Mouse (Mus musculus) stomach, postnatal 0 days (tissue): ENCODE results near the gene Polr3gl. TPM values are rescaled to one million over a fixed set of nuclear protein-coding genes. Genes with fewer than 3 reads are reported as not detected.
A peak's percentile ranks its signal among the peaks of the same experiment; 100 is the strongest.

Experiments used
- ATAC-seq: fragments of 200-750 bp; cut with Nextera tagmentation; 2 replicates; pipeline ENCODE4 v1.8.0; 2017; ENCODE audit not compliant: low FRiP score, low TSS enrichment
- DNase-seq: peaks from one replicate; pipeline ENCODE4 v3.0.0-alpha.2; 2016; ENCODE audit warnings: low spot score
- H3K27ac ChIP-seq: fragments of 300-500 bp; sonication (generic); replicated peaks from 2 replicates; pipeline ENCODE4 v1.5.1; 2014; ENCODE audit warnings: mild to moderate bottlenecking, control low read depth
- H3K27me3 ChIP-seq: fragments of 300-500 bp; sonication (generic); 2 replicates; pipeline ENCODE4 v1.6.1; 2014; ENCODE audit warnings: low read length; ENCODE audit not compliant: control insufficient read depth, insufficient read depth
- H3K36me3 ChIP-seq: fragments of 300-500 bp; sonication (generic); 2 replicates; pipeline ENCODE4 v1.6.1; 2014; ENCODE audit warnings: low read length, mixed read lengths; ENCODE audit not compliant: control insufficient read depth, insufficient read depth
- H3K4me1 ChIP-seq: fragments of 300-500 bp; sonication (generic); replicated peaks from 2 replicates; pipeline ENCODE4 v1.6.1; 2014; ENCODE audit warnings: antibody characterized with exemption; ENCODE audit not compliant: control insufficient read depth, insufficient read depth
- H3K4me2 ChIP-seq: fragments of 300-500 bp; sonication (generic); replicated peaks from 2 replicates; pipeline ENCODE4 v1.6.1; 2014; ENCODE audit warnings: low read depth, mild to moderate bottlenecking, control low read depth, moderate library complexity
- H3K4me3 ChIP-seq: fragments of 300-500 bp; sonication (generic); 2 replicates; pipeline ENCODE4 v1.5.1; 2014; ENCODE audit warnings: low read depth, low read length, control low read depth
- H3K9ac ChIP-seq: fragments of 300-500 bp; sonication (generic); 2 replicates; pipeline ENCODE4 v1.6.1; 2014; ENCODE audit warnings: mild to moderate bottlenecking, low read length, control low read depth, mixed read lengths
- H3K9me3 ChIP-seq: fragments of 300-500 bp; sonication (generic); 2 replicates; pipeline ENCODE4 v1.6.1; 2016; ENCODE audit warnings: low read length; ENCODE audit not compliant: control insufficient read depth
- CTCF ChIP-seq: IDR thresholded peaks from 2 replicates; pipeline ENCODE4 v1.5.1; 2016; ENCODE audit warnings: antibody characterized with exemption, low read depth, mild to moderate bottlenecking, moderate library complexity
- EP300 ChIP-seq: optimal IDR thresholded peaks from 2 replicates; pipeline ENCODE3; 2016; ENCODE audit warnings: antibody characterized with exemption
- WGBS: fragments of 180-500 bp; shearing (Covaris S2); extraction: QIAGEN DNeasy Blood & Tissue Kit; methylation state at CpG from one replicate; pipeline ENCODE4 v1.1.7; 2014; 5-methylcytosine and 5-hydroxymethylcytosine counted together
- polyA plus RNA-seq: library from polyadenylated mRNA; unstranded; fragments of >200 nt; fragmentation: Nextera tagmentation; extraction: Ambion mirVana; gene quantifications from 2 replicates; pipeline ENCODE4 v1.2.1, GENCODE M21; 2015

Polr3gl gene
- polyA plus RNA-seq, 1 experiment from 2014 or later: 16.1 TPM

- Histone ChIP-seq H3K4me1 (peaks cover 3% of the 10 kb centered on the region; the same call in 1 of the 2 replicates), H3K27ac (peak overlapping the region; percentile 40), H3K27me3 (no peaks in the 10 kb centered on the region), H3K4me2 (no peak overlapping the region), H3K9me3 (no peaks in the 10 kb centered on the region), H3K9ac (no peak overlapping the region), H3K4me3 (no peak overlapping the region), H3K36me3 (no peaks in the 10 kb centered on the region)
- TF ChIP-seq EP300 (no peak), CTCF (no peak)
- ATAC-seq: no peak
- DNase-seq: peak; percentile 51
- WGBS: 68% methylated on average over 8 of the region's 8 CpGs
Measured at GRCm38 (mm10) chr3:96566661-96567450, 27.1 kb downstream of the Polr3gl start.

DNA sequence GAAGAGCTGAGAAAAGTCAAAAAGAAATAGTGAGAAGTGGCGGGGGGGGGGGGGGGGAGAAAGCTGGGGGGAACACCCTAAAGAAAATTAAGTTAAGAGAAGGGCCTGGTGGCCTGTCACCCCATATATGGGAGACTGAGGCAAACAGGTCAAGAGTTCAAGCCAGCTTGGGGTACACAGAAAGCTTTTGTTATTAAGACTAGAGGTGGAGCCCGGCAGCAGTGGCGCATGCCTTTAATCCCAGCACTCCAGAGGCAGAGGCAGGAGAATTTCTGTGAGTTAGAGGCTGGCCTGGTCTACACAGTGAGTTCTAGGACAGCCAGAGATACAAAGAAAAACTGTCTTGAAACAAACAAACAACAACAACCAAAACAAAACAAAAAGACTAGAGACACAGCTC is 28.9 kb downstream of the Polr3gl start:
- ATAC-seq: no peak
- WGBS: 90% methylated on average over 2 of the region's 3 CpGs

DNA sequence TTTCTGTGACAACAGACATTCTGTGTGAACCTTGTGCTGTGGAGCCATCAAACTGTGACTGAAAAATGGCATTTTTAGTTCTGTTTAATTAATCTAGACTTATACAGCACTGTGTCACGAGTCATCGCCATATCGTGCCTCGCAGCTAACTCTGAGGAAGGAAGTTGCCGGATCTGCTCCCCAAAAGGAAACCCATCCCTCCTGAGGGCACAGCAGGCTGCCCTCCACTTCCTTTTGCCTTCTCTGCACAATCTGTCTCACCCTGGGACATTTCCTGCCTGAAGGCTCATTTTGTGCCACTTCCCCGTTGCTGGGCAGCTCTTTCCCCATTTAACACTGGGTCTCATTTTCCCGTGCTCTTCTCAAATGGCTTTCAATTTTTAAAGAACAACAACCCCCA is 29.3 kb downstream of the Polr3gl start:
- Histone ChIP-seq H3K4me3 (no peak overlapping the region), H3K4me2 (no peak overlapping the region), H3K27ac (peak overlapping the region; percentile 87), H3K36me3 (peaks cover 18% of the 10 kb centered on the region), H3K27me3 (no peaks in the 10 kb centered on the region), H3K4me1 (0 out of 2 replicates have a peak, but pooled peaks cover 3% of the 10 kb centered on the region), H3K9me3 (no peaks in the 10 kb centered on the region), H3K9ac (no peak overlapping the region)
- WGBS: 34% methylated on average over 7 of the region's 7 CpGs
- ATAC-seq (no peak), DNase-seq (peak; percentile 20)
- TF ChIP-seq CTCF (no peak), EP300 (no peak)

More for the DNA sequence above, 28.9 kb downstream of the Polr3gl start:
- peak overlapping the region; percentile 87 for H3K27ac ChIP-seq
- H3K4me2 ChIP-seq: no peak overlapping the region
- H3K27me3 ChIP-seq: no peaks in the 10 kb centered on the region
- no peak overlapping the region for H3K4me3 ChIP-seq
- no peaks in the 10 kb centered on the region for H3K9me3 ChIP-seq
- H3K36me3 ChIP-seq: peaks cover 13% of the 10 kb centered on the region
- TF ChIP-seq CTCF (no peak), EP300 (no peak)
- H3K4me1 ChIP-seq: peaks cover 3% of the 10 kb centered on the region; the same call in 1 of the 2 replicates
- no peak overlapping the region for H3K9ac ChIP-seq
- no peak for DNase-seq

DNA sequence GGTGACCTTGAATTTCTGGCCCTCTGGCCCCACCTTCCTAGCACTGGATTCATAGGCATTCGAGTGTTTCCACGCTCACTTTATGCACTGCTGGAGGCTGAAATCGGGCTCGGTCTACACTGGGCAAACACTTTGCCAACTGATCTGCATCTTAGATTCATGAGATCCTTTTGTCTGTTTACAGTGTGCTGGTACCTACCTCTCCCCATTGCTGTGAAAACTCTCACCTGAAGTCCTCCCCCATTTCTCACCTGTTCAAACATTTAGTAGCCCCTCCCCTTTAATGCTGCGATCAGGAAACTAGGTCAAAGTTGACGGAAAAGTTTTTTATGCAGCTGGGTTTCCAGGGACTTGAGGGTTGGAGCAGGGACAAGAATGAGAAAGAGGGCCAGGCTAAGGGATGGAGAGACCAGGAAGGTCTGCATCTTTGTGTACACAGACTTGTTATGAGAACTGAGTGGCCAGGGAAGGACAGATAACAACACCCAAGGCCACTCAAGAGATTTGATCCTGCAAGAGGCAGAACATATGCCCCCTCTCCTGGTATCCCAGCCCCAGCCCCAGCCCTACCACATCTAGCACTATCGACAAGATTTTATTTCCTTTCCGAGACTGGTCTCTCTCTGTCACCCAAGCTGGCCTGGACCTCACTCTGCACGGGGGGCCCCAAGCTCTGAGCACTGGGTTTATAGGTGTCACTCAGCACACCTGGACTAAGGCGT is 29.9 kb downstream of the Polr3gl start:
- Histone ChIP-seq H3K4me2 (no peak overlapping the region), H3K36me3 (peaks cover 23% of the 10 kb centered on the region), H3K27ac (peak overlapping the region; percentile 87), H3K9me3 (no peaks in the 10 kb centered on the region), H3K27me3 (no peaks in the 10 kb centered on the region), H3K9ac (no peak overlapping the region), H3K4me3 (no peak overlapping the region), H3K4me1 (0 out of 2 replicates have a peak, but pooled peaks cover 3% of the 10 kb centered on the region)
- 26% methylated on average over 10 of the region's 10 CpGs for WGBS
- peak; percentile 50 for ATAC-seq
- DNase-seq: peak; percentile 65
- TF ChIP-seq CTCF (no peak), EP300 (no peak)

DNA sequence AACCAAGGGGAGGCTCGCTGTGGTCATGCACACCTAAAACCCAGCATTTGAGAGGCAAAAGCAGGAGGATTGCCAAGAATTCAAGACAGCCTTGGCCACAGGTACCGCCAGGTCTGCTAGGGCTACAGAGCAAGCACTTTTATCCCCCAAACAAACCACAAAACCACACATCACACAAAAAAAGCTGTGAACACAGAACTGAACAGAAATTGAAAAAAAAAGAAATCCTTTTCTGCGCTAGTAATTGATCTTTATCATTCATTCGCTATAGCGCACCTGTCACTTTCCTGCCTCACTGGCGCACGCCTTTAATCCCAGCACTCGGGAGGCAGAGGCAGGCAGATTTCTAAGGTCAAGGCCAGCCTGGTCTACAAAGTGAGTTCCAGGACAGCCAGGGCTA is 30.7 kb downstream of the Polr3gl start:
- ATAC-seq (no peak), DNase-seq (peak; percentile 42)
- Histone ChIP-seq H3K27ac (peak overlapping the region; percentile 87), H3K9me3 (no peaks in the 10 kb centered on the region), H3K27me3 (no peaks in the 10 kb centered on the region), H3K36me3 (peaks cover 23% of the 10 kb centered on the region), H3K4me3 (no peak overlapping the region), H3K4me2 (no peak overlapping the region), H3K9ac (no peak overlapping the region), H3K4me1 (0 out of 2 replicates have a peak, but pooled peaks cover 3% of the 10 kb centered on the region)
- TF ChIP-seq EP300 (no peak), CTCF (no peak)
- 83% methylated on average over 8 of the region's 8 CpGs for whole genome bisulfite sequencing
